Mouse (Mus musculus): ENCODE results near the gene Pilrb1. TPM values are rescaled to one million over a fixed set of nuclear protein-coding genes. Genes with fewer than 3 reads are reported as not detected.
"Not testable (repeated sequence)": the region's sequence is repeated elsewhere in the genome, so short reads cannot be mapped to it uniquely, and the experiment has no call there.

Pilrb1 gene
- polyA plus RNA-seq (2015; fragmentation: Nextera tagmentation; extraction: Ambion mirVana) = 0.58 and 0.61 TPM in 2 replicates

DNA sequence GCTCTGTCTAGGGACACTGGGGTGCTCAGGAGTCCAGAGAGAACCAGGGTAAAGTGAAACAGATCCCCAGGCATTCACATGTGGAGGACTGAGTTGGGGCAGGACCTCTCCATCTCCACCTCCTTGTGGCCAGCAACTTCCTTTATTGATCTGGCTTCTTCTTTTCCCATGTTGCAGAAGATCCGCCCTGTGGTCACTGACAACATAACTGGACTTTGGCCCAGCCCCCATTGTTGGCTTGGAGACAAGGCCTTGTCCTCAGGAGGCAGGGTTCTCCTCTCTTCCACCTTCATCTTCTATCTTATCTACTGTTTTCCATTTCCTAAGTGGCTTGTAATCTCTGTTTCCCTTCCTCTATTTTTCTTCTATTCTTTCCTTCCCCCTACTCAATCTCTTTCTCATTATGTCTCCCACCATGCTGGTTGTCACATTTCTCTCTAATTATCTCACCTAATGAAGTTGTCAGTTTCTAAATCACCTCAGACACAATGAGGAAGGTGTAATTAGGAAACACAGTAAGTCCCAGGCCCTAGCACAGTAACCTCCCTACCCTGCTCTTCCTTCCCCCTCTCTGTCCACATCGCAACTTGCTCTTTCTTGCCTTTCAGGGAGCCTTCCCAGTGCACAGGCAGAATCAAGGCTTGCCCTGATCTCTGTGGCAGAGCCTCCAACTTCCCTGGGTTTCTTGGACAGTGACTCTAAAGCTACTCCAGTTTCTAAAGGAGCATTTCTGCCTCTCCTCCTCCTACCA lies at the start of gene Pilrb1:
Pilrb1 (minus strand) TSS at position 147 of the 751 bp plus-strand sequence.
- ATAC-seq (replicated peaks; ENCODE audit: insufficient number of reproducible peaks, insufficient read depth, low FRiP score, low read depth); H3K4me1 ChIP-seq (replicated peaks); H3K4me2 ChIP-seq; H3K9ac ChIP-seq; H3K9me3 ChIP-seq (replicated peaks); H3K27me3 ChIP-seq; H3K4me3 ChIP-seq; H3K27ac ChIP-seq; H3K36me3 ChIP-seq: not testable (repeated sequence)
- 58% methylated on average over 2 of the region's 2 CpGs for WGBS

DNA sequence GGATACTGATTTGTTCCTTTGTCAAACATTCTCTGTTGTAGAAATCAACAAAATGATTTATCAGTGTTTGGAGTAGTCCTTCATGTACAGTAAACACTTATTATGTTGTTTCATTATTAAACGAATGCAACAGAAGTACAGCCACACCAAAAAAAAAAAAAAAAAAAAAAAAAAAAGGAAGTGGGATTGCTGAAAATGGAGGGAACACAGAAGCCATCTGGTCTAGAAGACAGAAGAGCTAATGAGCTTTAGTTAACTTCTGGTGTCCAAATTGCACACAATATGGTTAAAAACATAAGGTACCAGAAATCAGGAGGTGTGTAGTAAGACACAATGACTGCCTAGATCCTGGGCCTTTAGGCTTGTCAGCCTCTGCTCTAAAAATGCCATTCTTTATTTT lies 39.9 kb upstream of the Pilrb1 start:
- H3K4me2 ChIP-seq = no peak overlapping the region
- no peaks in the 10 kb centered on the region for H3K4me1 ChIP-seq (replicated peaks)
- no peak overlapping the region for H3K4me3 ChIP-seq
- no peaks in the 10 kb centered on the region for H3K36me3 ChIP-seq
- no peak for ATAC-seq (replicated peaks; ENCODE audit: insufficient number of reproducible peaks, insufficient read depth, low FRiP score, low read depth)
- no peak overlapping the region for H3K9ac ChIP-seq
- H3K27me3 ChIP-seq = peaks cover 4% of the 10 kb centered on the region; the same call in 1 of the 2 replicates
- 66% methylated on average over 1 of the region's 1 CpGs for WGBS
- H3K9me3 ChIP-seq (replicated peaks) = no peaks in the 10 kb centered on the region
- no peak overlapping the region for H3K27ac ChIP-seq

- Histone ChIP-seq H3K36me3 (no peaks in the 10 kb centered on the region), H3K4me2 (no peak overlapping the region), H3K4me1 (replicated peaks) (no peaks in the 10 kb centered on the region), H3K27me3 (peaks cover 4% of the 10 kb centered on the region; the same call in 1 of the 2 replicates), H3K9ac (no peak overlapping the region), H3K9me3 (replicated peaks) (no peaks in the 10 kb centered on the region), H3K27ac (no peak overlapping the region), H3K4me3 (no peak overlapping the region)
- 52% methylated on average over 1 of the region's 1 CpGs for WGBS
- no peak for ATAC-seq (replicated peaks; ENCODE audit: insufficient number of reproducible peaks, insufficient read depth, low FRiP score, low read depth)
These were observed 35.0 kb upstream of the Pilrb1 start for GRCm38 (mm10) chr5:137892954-137893353.

DNA sequence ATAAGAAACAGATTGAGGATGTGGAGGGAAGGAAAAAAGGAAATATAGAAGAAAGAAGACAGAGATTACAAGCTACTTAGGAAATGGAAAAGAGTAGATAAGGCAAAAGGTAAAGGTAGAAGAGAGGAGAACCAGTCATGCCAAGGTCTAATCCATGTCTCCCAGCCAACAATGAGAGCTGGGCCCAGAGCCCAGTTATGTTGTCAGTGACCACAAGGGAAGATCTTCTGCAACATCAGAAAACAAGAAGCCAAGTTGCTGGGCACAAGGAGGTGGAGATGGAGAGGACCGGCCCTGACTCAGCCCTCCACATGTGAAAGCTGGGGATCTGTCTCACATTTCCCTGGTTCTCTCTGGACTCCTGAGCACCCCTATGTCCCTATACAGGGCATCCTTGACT lies 29.8 kb upstream of the Pilrb1 start:
- no peaks in the 10 kb centered on the region for H3K36me3 ChIP-seq
- no peaks in the 10 kb centered on the region for H3K27me3 ChIP-seq
- no peaks in the 10 kb centered on the region for H3K9me3 ChIP-seq (replicated peaks)
- no peak for ATAC-seq (replicated peaks; ENCODE audit: insufficient number of reproducible peaks, insufficient read depth, low FRiP score, low read depth)
- H3K4me2 ChIP-seq = no peak overlapping the region
- WGBS = 85% methylated on average over 1 of the region's 1 CpGs
- no peak overlapping the region for H3K4me3 ChIP-seq
- H3K4me1 ChIP-seq (replicated peaks) = peaks cover 9% of the 10 kb centered on the region; the same call in 1 of the 2 replicates
- H3K27ac ChIP-seq = no peak overlapping the region
- no peak overlapping the region for H3K9ac ChIP-seq

DNA sequence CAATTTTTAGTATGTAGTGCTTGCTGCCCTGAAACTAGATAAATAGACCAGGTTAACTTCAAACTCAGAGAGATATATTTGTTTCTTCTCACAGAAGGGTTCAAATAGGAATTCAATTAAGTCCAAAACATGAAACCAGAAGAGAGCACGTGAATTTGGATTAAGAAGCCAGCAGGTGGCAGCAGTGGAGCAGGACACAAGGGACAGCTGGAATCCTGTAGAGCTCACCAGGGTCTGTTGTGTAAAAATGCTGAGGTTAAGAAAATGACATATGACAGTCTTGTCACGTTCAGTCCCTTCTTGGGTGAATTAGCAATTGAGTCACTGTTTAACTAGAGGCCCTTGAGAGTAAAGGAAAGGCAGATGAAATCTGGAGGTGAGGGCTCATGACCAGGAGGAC lies 28.0 kb upstream of the Pilrb1 start:
- peaks cover 9% of the 10 kb centered on the region; the same call in 1 of the 2 replicates for H3K4me1 ChIP-seq (replicated peaks)
- H3K9ac ChIP-seq = no peak overlapping the region
- 6% methylated on average over 2 of the region's 2 CpGs for WGBS
- H3K4me3 ChIP-seq = no peak overlapping the region
- no peak overlapping the region for H3K27ac ChIP-seq
- H3K4me2 ChIP-seq = no peak overlapping the region
- no peaks in the 10 kb centered on the region for H3K36me3 ChIP-seq
- no peaks in the 10 kb centered on the region for H3K9me3 ChIP-seq (replicated peaks)
- ATAC-seq (replicated peaks; ENCODE audit: insufficient number of reproducible peaks, insufficient read depth, low FRiP score, low read depth) = no peak
- H3K27me3 ChIP-seq = no peaks in the 10 kb centered on the region

- no peaks in the 10 kb centered on the region for H3K36me3 ChIP-seq
- no peak overlapping the region for H3K4me2 ChIP-seq
- H3K4me1 ChIP-seq (replicated peaks) = peaks cover 9% of the 10 kb centered on the region; the same call in 1 of the 2 replicates
- H3K9me3 ChIP-seq (replicated peaks) = no peaks in the 10 kb centered on the region
- H3K27me3 ChIP-seq = no peaks in the 10 kb centered on the region
- no peak overlapping the region; the same call in 1 of the 2 replicates for H3K9ac ChIP-seq
- WGBS = 71% methylated on average over 3 of the region's 3 CpGs
- H3K27ac ChIP-seq = no peak overlapping the region
- no peak for ATAC-seq (replicated peaks; ENCODE audit: insufficient number of reproducible peaks, insufficient read depth, low FRiP score, low read depth)
- H3K4me3 ChIP-seq = no peak overlapping the region
These were observed 25.4 kb upstream of the Pilrb1 start for GRCm38 (mm10) chr5:137883345-137883744.

DNA sequence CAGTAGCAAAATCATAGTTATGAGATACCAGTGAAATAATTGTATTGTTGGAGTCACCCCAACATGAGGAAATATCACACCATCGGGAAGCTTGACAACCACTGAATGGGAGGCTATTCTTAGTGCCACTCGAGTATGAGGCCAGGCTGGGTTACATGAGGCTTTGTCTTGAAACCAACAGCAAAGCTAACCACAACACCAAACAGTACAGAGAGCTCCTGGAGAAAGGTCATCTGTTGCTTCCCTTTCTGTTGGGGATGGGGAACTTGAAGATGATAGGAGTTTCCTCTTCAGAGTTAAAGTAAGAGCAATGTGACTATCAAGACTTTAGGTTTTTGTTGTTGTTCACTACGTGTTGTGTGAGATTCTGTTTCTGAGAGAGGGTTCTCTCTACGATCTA lies 25.0 kb upstream of the Pilrb1 start:
- ATAC-seq (replicated peaks; ENCODE audit: insufficient number of reproducible peaks, insufficient read depth, low FRiP score, low read depth) = no peak
- no peaks in the 10 kb centered on the region for H3K9me3 ChIP-seq (replicated peaks)
- H3K36me3 ChIP-seq = no peaks in the 10 kb centered on the region
- H3K9ac ChIP-seq = no peak overlapping the region
- 48% methylated on average over 4 of the region's 4 CpGs for WGBS
- no peaks in the 10 kb centered on the region for H3K27me3 ChIP-seq
- H3K27ac ChIP-seq = no peak overlapping the region
- H3K4me3 ChIP-seq = no peak overlapping the region
- peaks cover 9% of the 10 kb centered on the region; the same call in 1 of the 2 replicates for H3K4me1 ChIP-seq (replicated peaks)
- no peak overlapping the region for H3K4me2 ChIP-seq

GRCm38 (mm10) chr5:137877860-137878259 lies 20.0 kb upstream of the Pilrb1 start:
- H3K9me3 ChIP-seq (replicated peaks) = no peaks in the 10 kb centered on the region
- ATAC-seq (replicated peaks; ENCODE audit: insufficient number of reproducible peaks, insufficient read depth, low FRiP score, low read depth) = no peak
- 43% methylated on average over 2 of the region's 2 CpGs for WGBS
- H3K4me3 ChIP-seq = no peak overlapping the region
- no peak overlapping the region for H3K4me2 ChIP-seq
- peaks cover under 1% of the 10 kb centered on the region; the same call in 1 of the 2 replicates for H3K4me1 ChIP-seq (replicated peaks)
- H3K27ac ChIP-seq = no peak overlapping the region
- H3K27me3 ChIP-seq = no peaks in the 10 kb centered on the region
- no peak overlapping the region for H3K9ac ChIP-seq
- H3K36me3 ChIP-seq = no peaks in the 10 kb centered on the region

GRCm38 (mm10) chr5:137875054-137875453 lies 17.1 kb upstream of the Pilrb1 start:
- ATAC-seq (replicated peaks; ENCODE audit: insufficient number of reproducible peaks, insufficient read depth, low FRiP score, low read depth) = no peak
- WGBS = 74% methylated on average over 2 of the region's 2 CpGs

DNA sequence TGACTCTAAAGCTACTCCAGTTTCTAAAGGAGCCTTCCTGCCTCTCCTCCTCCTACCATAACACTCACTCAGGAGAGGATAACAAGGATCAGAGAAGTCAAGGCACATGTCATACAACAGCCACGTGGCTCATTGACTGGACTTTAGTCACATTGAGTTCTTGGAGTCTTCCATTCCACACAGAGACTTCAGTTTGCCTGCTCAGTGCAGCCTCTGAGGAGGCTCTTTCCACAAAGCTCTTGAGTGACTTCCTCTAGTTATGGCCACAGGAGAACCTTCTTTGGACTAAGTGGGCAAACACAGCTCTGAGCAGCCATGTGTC lies 14.4 kb upstream of the Pilrb1 start:
- not testable (repeated sequence) for H3K27ac ChIP-seq; H3K4me2 ChIP-seq; H3K4me1 ChIP-seq (replicated peaks); H3K36me3 ChIP-seq; H3K4me3 ChIP-seq; H3K9me3 ChIP-seq (replicated peaks); H3K27me3 ChIP-seq; H3K9ac ChIP-seq; ATAC-seq (replicated peaks; ENCODE audit: insufficient number of reproducible peaks, insufficient read depth, low FRiP score, low read depth)
- 27% methylated on average over 1 of the region's 1 CpGs for WGBS

More at GRCm38 (mm10) chr5:137875054-137875453, 17.1 kb upstream of the Pilrb1 start:
- H3K4me2 ChIP-seq = no peak overlapping the region
- no peaks in the 10 kb centered on the region for H3K4me1 ChIP-seq (replicated peaks)
- no peaks in the 10 kb centered on the region for H3K36me3 ChIP-seq
- no peak overlapping the region for H3K4me3 ChIP-seq
- no peak overlapping the region for H3K27ac ChIP-seq
- no peaks in the 10 kb centered on the region for H3K9me3 ChIP-seq (replicated peaks)
- no peaks in the 10 kb centered on the region for H3K27me3 ChIP-seq
- no peak overlapping the region for H3K9ac ChIP-seq

DNA sequence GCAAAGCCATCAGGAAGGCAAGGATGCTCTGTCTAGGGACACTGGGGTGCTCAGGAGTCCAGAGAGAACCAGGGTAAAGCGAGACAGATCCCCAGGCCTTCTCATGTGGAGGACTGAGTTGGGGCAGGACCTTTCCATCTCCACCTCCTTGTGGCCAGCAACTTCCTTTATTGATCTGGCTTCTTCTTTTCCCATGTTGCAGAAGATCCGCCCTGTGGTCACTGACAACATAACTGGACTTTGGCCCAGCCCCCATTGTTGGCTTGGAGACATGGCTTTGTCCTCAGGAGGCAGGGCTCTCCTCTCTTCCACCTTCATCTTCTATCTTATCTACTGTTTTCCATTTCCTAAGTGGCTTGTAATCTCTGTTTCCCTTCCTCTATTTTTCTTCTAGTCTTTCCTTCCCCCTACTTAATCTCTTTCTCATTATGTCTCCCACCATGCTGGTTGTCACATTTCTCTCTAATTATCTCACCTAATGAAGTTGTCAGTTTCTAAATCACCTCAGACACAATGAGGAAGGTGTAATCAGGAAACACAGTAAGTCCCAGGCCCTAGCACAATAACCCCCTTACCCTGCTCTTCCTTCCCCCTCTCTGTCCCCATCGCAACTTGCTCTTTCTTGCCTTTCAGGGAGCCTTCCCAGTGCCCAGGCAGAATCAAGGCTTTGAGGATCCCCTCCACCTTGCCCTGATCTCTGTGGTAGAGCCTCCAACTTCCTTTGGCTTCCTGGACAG lies 13.9 kb upstream of the Pilrb1 start, which contains the start of gene Pilrb2:
Pilrb2 (minus strand) TSS at position 172 of the 737 bp plus-strand sequence.
- H3K27me3 ChIP-seq; H3K9me3 ChIP-seq (replicated peaks); H3K4me1 ChIP-seq (replicated peaks); H3K4me3 ChIP-seq; H3K36me3 ChIP-seq; H3K9ac ChIP-seq; ATAC-seq (replicated peaks; ENCODE audit: insufficient number of reproducible peaks, insufficient read depth, low FRiP score, low read depth); H3K4me2 ChIP-seq; H3K27ac ChIP-seq: not testable (repeated sequence)
- WGBS = 61% methylated on average over 3 of the region's 3 CpGs

All from heart, embryonic 15.5 days (tissue).